Mouse (Mus musculus) liver, embryonic 14.5 days (tissue): ENCODE measurements around the gene Abhd16a. TPM values are rescaled to one million over a fixed set of nuclear protein-coding genes. Genes with fewer than 3 reads are reported as not detected.

ENCODE experiments used
- ATAC-seq: fragments of 200-750 bp; cut with Nextera tagmentation; 2 replicates; pipeline ENCODE4 v1.8.0; 2017; ENCODE audit warnings: moderate number of reproducible peaks, mild to moderate bottlenecking, moderate library complexity; ENCODE audit not compliant: insufficient read depth
- DNase-seq, 3 experiments: peaks; one replicate each; pipeline ENCODE4 v3.0.0-alpha.2; 2012 to 2013; ENCODE audit warnings: low read depth in 3 of 3, low spot score in 3 of 3
- H3K27ac ChIP-seq: fragments of 300-500 bp; sonication (generic); 2 replicates; pipeline ENCODE4 v1.5.1; 2014; ENCODE audit warnings: moderate library complexity, mild to moderate bottlenecking, control low read depth, inconsistent platforms
- H3K27me3 ChIP-seq: fragments of 300-500 bp; sonication (generic); 2 replicates; pipeline ENCODE4 v1.6.1; 2014; ENCODE audit warnings: mild to moderate bottlenecking, low read length, moderate library complexity; ENCODE audit not compliant: control insufficient read depth, insufficient read depth
- H3K36me3 ChIP-seq: fragments of 300-500 bp; sonication (generic); replicated peaks from 2 replicates; pipeline ENCODE4 v1.6.1; 2014; ENCODE audit warnings: low read depth; ENCODE audit not compliant: control insufficient read depth, insufficient read depth
- H3K4me1 ChIP-seq, 2 experiments: fragments of 200-500 bp in 1 of 2; fragments of 300-500 bp in 1 of 2; sonication (generic) in 1 of 2; replicated peaks; 2 replicates each; pipeline ENCODE4 v1.6.1; 2012 to 2014; ENCODE audit warnings: antibody characterized with exemption in 1 of 2, inconsistent platforms in 1 of 2, low read length in 1 of 2; ENCODE audit not compliant: control insufficient read depth in 2 of 2, insufficient read depth in 2 of 2
- H3K4me2 ChIP-seq: fragments of 300-500 bp; sonication (generic); 2 replicates; pipeline ENCODE4 v1.6.1; 2014; ENCODE audit warnings: low read depth, mild to moderate bottlenecking, control low read depth, moderate library complexity
- H3K4me3 ChIP-seq, 2 experiments: fragments of 200-500 bp in 1 of 2; fragments of 300-500 bp in 1 of 2; sonication (generic) in 1 of 2; 2 replicates each; pipeline ENCODE4 v1.5.1; 2012 to 2014; ENCODE audit warnings: low read depth in 2 of 2, low read length in 2 of 2, mild to moderate bottlenecking in 2 of 2, control low read depth in 1 of 2, inconsistent platforms in 1 of 2, moderate library complexity in 1 of 2; ENCODE audit not compliant: insufficient read depth in 1 of 2
- H3K9ac ChIP-seq: fragments of 300-500 bp; sonication (generic); replicated peaks from 2 replicates; pipeline ENCODE4 v1.6.1; 2014; ENCODE audit warnings: mild to moderate bottlenecking, control low read depth, moderate library complexity
- H3K9me3 ChIP-seq: fragments of 300-500 bp; sonication (generic); 2 replicates; pipeline ENCODE4 v1.6.1; 2016; ENCODE audit warnings: low read length, mixed read lengths; ENCODE audit not compliant: control insufficient read depth
- CTCF ChIP-seq: IDR thresholded peaks from 2 replicates; pipeline ENCODE4 v1.5.1; 2016; ENCODE audit warnings: antibody characterized with exemption, low read depth, control low read depth
- EP300 ChIP-seq: IDR thresholded peaks from 2 replicates; pipeline ENCODE4 v1.6.1; 2016; ENCODE audit warnings: antibody characterized with exemption, low read depth
- WGBS: fragments of 180-500 bp; shearing (Covaris S2); extraction: QIAGEN DNeasy Blood & Tissue Kit; methylation state at CpG from one replicate; pipeline ENCODE4 v1.1.7; 2014; ENCODE audit not compliant: insufficient replicate concordance; 5-methylcytosine and 5-hydroxymethylcytosine counted together
- polyA plus RNA-seq, 2 experiments: library from polyadenylated mRNA; depleted of rRNA in 1 of 2; stranded (reverse) in 1 of 2; unstranded in 1 of 2; fragments of >200 nt; fragmentation: Nextera tagmentation in 1 of 2; extraction: Ambion mirVana in 1 of 2; gene quantifications; 2 replicates each; pipeline versions ENCODE4 v1.2.1 to v1.2.3; 2012 to 2014

Gene Abhd16a
- polyA plus RNA-seq, 2 experiments = 30.0 to 42.3 TPM

DNA sequence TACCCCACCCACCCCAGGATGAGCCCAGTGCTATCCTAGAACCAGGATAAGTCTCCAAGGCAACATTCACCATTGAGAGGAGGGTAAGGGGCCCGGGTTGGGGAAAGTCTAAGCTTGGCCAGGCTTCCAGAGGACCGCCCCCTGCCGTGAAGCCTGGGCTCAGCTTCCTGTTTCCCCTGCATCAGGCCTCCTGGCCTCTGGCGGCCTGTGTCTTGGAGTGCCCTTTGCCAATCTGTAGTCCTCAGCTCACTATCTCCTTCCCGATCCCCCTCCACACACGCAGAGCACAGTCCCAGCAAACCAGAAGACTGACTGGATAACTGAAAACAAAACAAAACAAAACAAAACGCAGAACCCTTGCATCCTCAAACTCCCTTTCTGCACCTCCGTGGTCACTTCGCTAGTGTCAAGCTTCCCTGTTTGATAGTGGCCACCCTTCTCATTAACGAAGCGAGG is 39.5 kb upstream of the Abhd16a start, which contains the start of gene Clic1:
Gene Clic1, plus strand, starts transcription at position 406 of the 456 bp plus-strand sequence.
- peak; percentile 7; the same call in 1 of the 2 replicates for ATAC-seq
- peak within 1 kb of the TSS; percentile 89 for H3K9ac ChIP-seq
- peak; percentile 47 for TF ChIP-seq CTCF
- TF ChIP-seq EP300 = no peak

DNA sequence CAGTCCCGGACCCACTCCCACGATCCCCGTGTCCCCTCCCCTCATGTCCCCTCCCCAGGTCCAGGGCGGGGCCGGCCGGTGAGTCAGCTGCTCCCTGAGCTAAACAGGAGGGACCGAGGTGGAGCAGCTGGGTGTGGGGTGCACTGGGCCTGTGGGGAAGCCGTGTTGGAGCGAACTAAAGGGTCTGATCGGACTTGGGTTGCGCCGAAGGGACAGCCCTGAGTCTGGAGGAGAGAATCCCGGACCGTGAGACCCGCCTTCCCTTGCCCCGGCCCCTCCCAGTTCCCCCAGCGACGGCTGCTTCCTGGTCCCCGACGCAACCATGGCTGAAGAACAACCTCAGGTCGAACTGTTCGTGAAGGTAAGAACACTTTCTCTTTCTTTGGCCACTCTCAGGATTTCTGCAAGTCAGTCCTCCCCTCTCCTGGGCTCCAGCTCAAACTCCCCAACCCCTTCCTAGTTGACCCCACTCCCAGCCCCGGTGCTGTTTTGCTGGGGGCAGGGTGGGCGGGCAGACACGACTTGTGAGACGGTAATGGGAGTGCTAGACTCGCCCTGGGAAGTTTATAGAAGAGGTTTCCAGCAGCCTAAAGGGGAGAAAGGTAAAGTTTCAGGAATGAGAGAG is 38.8 kb upstream of the Abhd16a start:
- H3K9ac ChIP-seq = peak overlapping the region; percentile 89
- H3K9me3 ChIP-seq = no peaks in the 10 kb centered on the region
- no peaks in the 10 kb centered on the region for H3K27me3 ChIP-seq
- peaks cover 30% of the 10 kb centered on the region for H3K36me3 ChIP-seq
- peak overlapping the region; percentile 81 to 93 for H3K4me3 ChIP-seq
- peaks cover 45 to 47% of the 10 kb centered on the region in 2 experiments for H3K4me1 ChIP-seq
- under 1% methylated on average over 27 of the region's 27 CpGs for WGBS
- TF ChIP-seq EP300 (no peak), CTCF (no peak)
- DNase-seq (peak in 2 of 3 experiments; percentile 49 to 53), ATAC-seq (peak; percentile 24; the same call in 1 of the 2 replicates)
- H3K27ac ChIP-seq = peak overlapping the region; percentile 81
- H3K4me2 ChIP-seq = peak overlapping the region; percentile 98

More for the DNA sequence above, 39.5 kb upstream of the Abhd16a start, which contains the start of gene Clic1:
- Histone ChIP-seq H3K36me3 (peaks cover 25% of the 10 kb centered on the region), H3K9me3 (no peaks in the 10 kb centered on the region), H3K4me2 (peak within 1 kb of the TSS; percentile 98), H3K4me1 (peaks cover 51 to 53% of the 10 kb centered on the region in 2 experiments), H3K27ac (peak within 1 kb of the TSS; percentile 81), H3K27me3 (no peaks in the 10 kb centered on the region), H3K4me3 (peak within 1 kb of the TSS; percentile 81 to 93)
- 1% methylated on average over 11 of the region's 11 CpGs for WGBS
- DNase-seq = peak in 1 of 3 experiments; percentile 60

DNA sequence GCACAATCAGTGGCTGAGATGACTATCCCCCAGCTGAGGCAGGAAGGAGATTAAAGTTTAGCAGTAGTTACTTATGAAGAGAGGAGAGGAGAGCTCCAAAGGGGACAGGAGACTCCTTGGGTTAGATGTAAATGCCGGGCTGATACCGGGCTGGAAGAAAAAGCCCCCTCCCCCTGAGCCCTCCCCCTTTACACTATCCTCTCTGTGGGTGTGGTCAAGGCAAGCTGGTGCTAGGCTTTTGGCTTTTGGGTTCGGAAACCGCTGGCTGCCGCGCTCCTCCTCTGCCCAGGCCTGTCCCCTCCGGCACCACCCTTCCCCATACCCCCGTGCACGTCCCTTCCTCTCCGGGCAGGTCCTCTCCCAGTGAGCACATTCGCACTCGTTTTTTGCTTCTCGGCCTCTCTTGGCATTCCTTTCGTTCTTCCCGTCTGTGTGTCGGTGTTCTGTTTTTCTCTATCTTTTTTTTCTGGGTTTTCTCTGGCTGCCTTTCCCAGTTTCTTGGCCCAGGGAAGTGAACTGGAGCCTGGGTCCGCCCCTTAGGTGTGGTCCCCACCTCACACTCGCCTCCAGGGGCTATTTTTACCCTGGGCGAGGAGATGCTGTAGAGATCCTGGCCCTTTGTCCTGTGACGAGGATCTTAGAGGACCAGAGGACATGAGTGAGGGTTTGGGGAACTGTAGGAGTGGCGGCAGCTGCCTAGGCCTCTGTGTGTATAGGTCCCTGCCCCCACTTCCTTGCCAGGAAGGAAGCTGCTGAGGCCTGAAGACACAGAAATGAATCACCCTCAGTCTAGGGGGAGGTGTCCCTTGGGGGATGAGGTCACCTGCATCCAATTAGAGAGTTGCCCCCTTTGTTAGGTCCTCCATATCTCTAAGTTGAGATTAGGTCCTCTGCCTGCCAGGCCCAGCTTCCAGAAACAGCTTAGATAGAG is 37.6 kb upstream of the Abhd16a start:
- Histone ChIP-seq H3K4me1 (peaks cover 40 to 41% of the 10 kb centered on the region in 2 experiments), H3K27me3 (no peaks in the 10 kb centered on the region), H3K4me2 (peak overlapping the region; percentile 98), H3K9ac (peak overlapping the region; percentile 87), H3K4me3 (peak overlapping the region; percentile 81 to 93), H3K36me3 (peaks cover 40% of the 10 kb centered on the region), H3K9me3 (no peaks in the 10 kb centered on the region), H3K27ac (peak overlapping the region; percentile 87)
- peak in 2 of 3 experiments; percentile 49 to 71 for DNase-seq
- ATAC-seq = peak; percentile 47
- TF ChIP-seq CTCF = peak; percentile 7; the same call in 1 of the 2 replicates
- TF ChIP-seq EP300 = no peak
- WGBS = 2% methylated on average over 21 of the region's 21 CpGs

DNA sequence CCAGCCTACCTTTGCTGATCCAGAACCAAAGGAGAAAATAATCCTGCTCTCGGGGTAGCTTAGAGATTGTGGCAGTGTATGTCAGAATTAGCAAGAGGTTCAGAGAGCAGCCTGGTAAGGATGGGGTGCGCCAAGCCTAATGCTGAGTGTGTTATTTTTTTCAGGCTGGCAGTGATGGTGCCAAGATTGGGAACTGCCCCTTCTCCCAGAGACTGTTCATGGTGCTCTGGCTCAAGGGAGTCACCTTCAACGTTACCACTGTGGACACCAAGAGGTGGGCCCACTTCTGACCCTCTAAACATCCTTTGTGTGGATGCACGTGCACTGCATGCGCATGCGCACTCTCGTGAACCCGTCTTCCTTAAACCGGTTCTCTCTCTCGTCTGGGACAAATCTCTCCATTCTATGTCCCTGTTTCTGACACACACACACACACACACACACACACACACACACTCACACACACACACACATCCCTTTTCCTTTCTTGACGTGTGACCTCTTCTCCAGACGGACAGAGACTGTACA is 36.7 kb upstream of the Abhd16a start:
- TF ChIP-seq CTCF (no peak), EP300 (no peak)
- Histone ChIP-seq H3K4me3 (peak overlapping the region; percentile 81 to 93), H3K27me3 (no peaks in the 10 kb centered on the region), H3K4me2 (peak overlapping the region; percentile 98), H3K4me1 (peaks cover 34 to 35% of the 10 kb centered on the region in 2 experiments), H3K9ac (peak overlapping the region; percentile 87), H3K36me3 (peaks cover 40% of the 10 kb centered on the region), H3K9me3 (no peaks in the 10 kb centered on the region), H3K27ac (0 out of 2 replicates have a peak overlapping the region, but pooled peaks have one; percentile 87)
- no peak for DNase-seq
- 76% methylated on average over 12 of the region's 12 CpGs for WGBS
- no peak for ATAC-seq
